14 mouse cellular contexts compared by ENCODE assay signal in the genomic region with DNA sequence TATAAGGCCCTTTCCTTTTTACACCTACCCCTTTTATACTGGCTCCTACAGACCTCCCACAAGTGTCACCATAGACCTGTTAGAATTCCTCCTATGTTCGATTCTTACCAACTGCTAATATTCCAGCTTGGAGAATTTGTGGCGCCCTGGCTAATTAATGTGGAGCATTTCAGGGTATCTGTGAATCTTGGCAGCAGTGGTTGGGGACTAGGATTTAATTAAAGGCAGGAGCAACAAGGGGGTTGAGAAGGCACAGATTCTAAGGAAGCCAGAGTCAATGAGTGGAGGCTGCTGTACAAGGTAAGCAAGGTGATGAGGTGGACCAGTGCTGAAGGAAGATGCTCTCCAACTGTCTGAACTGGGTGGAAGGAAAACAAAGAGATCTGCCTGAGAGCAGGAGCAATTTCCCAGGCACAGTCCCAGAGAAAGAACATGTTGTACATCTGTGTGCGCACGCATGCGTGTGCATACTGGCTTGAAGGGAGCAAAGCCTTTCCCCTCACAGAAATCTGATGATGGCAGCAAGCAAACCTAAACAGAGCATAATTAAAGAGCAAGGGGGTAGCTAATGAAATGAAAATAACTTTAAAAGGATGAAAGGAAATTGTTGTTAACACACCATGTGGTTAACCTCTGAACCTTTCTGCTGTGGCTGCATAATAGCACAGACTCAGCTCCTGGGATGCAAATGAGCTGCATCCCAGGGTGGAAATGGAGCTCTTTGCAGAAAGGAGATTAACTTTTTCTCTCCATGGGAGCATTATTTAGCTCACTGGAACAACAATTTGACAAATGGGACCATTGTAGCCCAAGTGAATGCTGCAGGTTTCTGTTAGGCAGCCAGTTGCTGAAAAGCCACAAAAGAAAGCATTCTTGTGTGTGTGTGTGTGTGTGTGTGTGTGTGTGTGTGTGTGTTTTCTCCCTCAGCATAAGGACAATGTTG.
DNase-seq lines count a peak whose midpoint lies in the region; ATAC-seq and TF ChIP-seq lines count a peak whose summit lies in the region.
"Had no signal": no experiment of that assay in that cellular context is flagged by ENCODE, and none has a peak within 500 bp of the region (broad histone marks: within the 10 kb centered on the region; RNA-seq: fewer than 3 reads in every experiment).

No protein-coding gene starts in this region.

- no peak overlapping the region for H3K27ac ChIP-seq in kidney, embryonic 15.5 days
- 0 out of 2 replicates have a peak overlapping the region, but pooled peaks have one; percentile 8 for H3K27ac ChIP-seq in forebrain, embryonic 10.5 days
- H3K27ac ChIP-seq in hindbrain, postnatal 0 days: no peak overlapping the region
- no peak overlapping the region for H3K27ac ChIP-seq in neural tube, embryonic 12.5 days
- no peak overlapping the region for H3K27ac ChIP-seq in left cerebral cortex, adult 2 months
- H3K27ac ChIP-seq: embryonic facial prominence, embryonic 15.5 days; heart, adult 2 months; stomach, postnatal 0 days had no signal

- no peaks in the 10 kb centered on the region for H3K9me3 ChIP-seq in kidney, embryonic 15.5 days (replicated peaks)
- no peaks in the 10 kb centered on the region for H3K9me3 ChIP-seq in forebrain, embryonic 10.5 days
- no peaks in the 10 kb centered on the region for H3K9me3 ChIP-seq in hindbrain, postnatal 0 days (ENCODE audit: low read length)
- no peaks in the 10 kb centered on the region for H3K9me3 ChIP-seq in neural tube, embryonic 12.5 days
- H3K9me3 ChIP-seq: embryonic facial prominence, embryonic 15.5 days had no signal

- no peak for TF ChIP-seq CTCF in hindbrain, postnatal 0 days (IDR thresholded peaks at IDR 0.05; ENCODE audit: low read depth)
- no peak for TF ChIP-seq CTCF in left cerebral cortex, adult 2 months (IDR thresholded peaks at IDR 0.05)

- no peaks in the 10 kb centered on the region for H3K36me3 ChIP-seq in kidney, embryonic 15.5 days
- H3K36me3 ChIP-seq in forebrain, embryonic 10.5 days (replicated peaks): no peaks in the 10 kb centered on the region
- no peaks in the 10 kb centered on the region for H3K36me3 ChIP-seq in hindbrain, postnatal 0 days (ENCODE audit: insufficient read depth, low read length)
- no peaks in the 10 kb centered on the region for H3K36me3 ChIP-seq in neural tube, embryonic 12.5 days
- H3K36me3 ChIP-seq: embryonic facial prominence, embryonic 15.5 days had no signal

- H3K4me2 ChIP-seq in kidney, embryonic 15.5 days: no peak overlapping the region
- H3K4me2 ChIP-seq in hindbrain, postnatal 0 days (ENCODE audit: low read depth, low read length): no peak overlapping the region
- H3K4me2 ChIP-seq in neural tube, embryonic 12.5 days (replicated peaks): 0 out of 2 replicates have a peak overlapping the region, but pooled peaks have one; percentile 1
- H3K4me2 ChIP-seq: embryonic facial prominence, embryonic 15.5 days; liver, embryonic 11.5 days had no signal

- no peak overlapping the region for H3K9ac ChIP-seq in kidney, embryonic 15.5 days
- no peak overlapping the region for H3K9ac ChIP-seq in hindbrain, postnatal 0 days (replicated peaks; ENCODE audit: low read length)
- H3K9ac ChIP-seq in neural tube, embryonic 12.5 days: no peak overlapping the region
- H3K9ac ChIP-seq: embryonic facial prominence, embryonic 15.5 days had no signal

- H3K4me1 ChIP-seq in kidney, embryonic 15.5 days: no peaks in the 10 kb centered on the region
- peaks cover 22% of the 10 kb centered on the region for H3K4me1 ChIP-seq in forebrain, embryonic 10.5 days
- peaks cover 7% of the 10 kb centered on the region; the same call in 1 of the 2 replicates for H3K4me1 ChIP-seq in hindbrain, postnatal 0 days (ENCODE audit: insufficient read depth, low read length)
- peaks cover 10% of the 10 kb centered on the region for H3K4me1 ChIP-seq in neural tube, embryonic 12.5 days

- H3K27me3 ChIP-seq in kidney, embryonic 15.5 days: no peaks in the 10 kb centered on the region
- peaks cover 94% of the 10 kb centered on the region for H3K27me3 ChIP-seq in forebrain, embryonic 10.5 days (ENCODE audit: poor library complexity, severe bottlenecking)
- H3K27me3 ChIP-seq in hindbrain, postnatal 0 days (ENCODE audit: insufficient read depth, low read length): no peaks in the 10 kb centered on the region; the same call in 1 of the 2 replicates
- no peaks in the 10 kb centered on the region; the same call in 1 of the 2 replicates for H3K27me3 ChIP-seq in neural tube, embryonic 12.5 days (replicated peaks)
- H3K27me3 ChIP-seq: embryonic facial prominence, embryonic 15.5 days had no signal

- H3K4me3 ChIP-seq in kidney, embryonic 15.5 days (replicated peaks): no peak overlapping the region
- no peak overlapping the region for H3K4me3 ChIP-seq in forebrain, embryonic 10.5 days
- no peak overlapping the region for H3K4me3 ChIP-seq in hindbrain, postnatal 0 days (ENCODE audit: low read length)
- H3K4me3 ChIP-seq in neural tube, embryonic 12.5 days: no peak overlapping the region
- H3K4me3 ChIP-seq in left cerebral cortex, adult 2 months: no peak overlapping the region
- H3K4me3 ChIP-seq: embryonic facial prominence, embryonic 15.5 days; heart, adult 2 months had no signal

- ATAC-seq in kidney, embryonic 15.5 days (replicated peaks; ENCODE audit: low FRiP score): peak; percentile 79
- peak; percentile 78 for ATAC-seq in hindbrain, postnatal 0 days
- ATAC-seq in neural tube, embryonic 12.5 days (ENCODE audit: low FRiP score, low read depth): peak; percentile 89
- ATAC-seq in megakaryocyte progenitor cell, adult 5-6 weeks (replicated peaks; ENCODE audit: poor library complexity): no peak

- DNase-seq in kidney, adult 9 months: no peak
- peak; percentile 73 for DNase-seq in forebrain, embryonic 10.5 days (ENCODE audit: extremely low spot score, low spot score)
- DNase-seq in hindbrain, postnatal 0 days (ENCODE audit: low spot score): peak; percentile 49
- no peak for DNase-seq in layer of hippocampus, postnatal 36 days
- no peak for DNase-seq in left cerebral cortex, adult 2 months (ENCODE audit: extremely low spot score in 1 of 2, low spot score in 2 of 2)
- DNase-seq: B cell, adult 2 months; heart, adult 2 months; kidney, adult 8-10 months had no signal

- intact Hi-C loops in left cerebral cortex, adult 2 months (cut with DNase I): no loop called here

- 59% methylated on average over 5 of the region's 5 CpGs for WGBS in kidney, embryonic 15.5 days
- 13% methylated on average over 5 of the region's 5 CpGs for WGBS in forebrain, embryonic 10.5 days
- 27% methylated on average over 5 of the region's 5 CpGs for WGBS in hindbrain, postnatal 0 days
- WGBS in neural tube, embryonic 12.5 days: 30% methylated on average over 5 of the region's 5 CpGs

Comparison
In these comparisons a context has a peak if more than half of its experiments do, and no peak if none do; other contexts are left out.
1. DNase-seq: peak in forebrain, embryonic 10.5 days (single experiment) and hindbrain, postnatal 0 days (single experiment); none in kidney, adult 9 months (single experiment), layer of hippocampus, postnatal 36 days (0 of 2) and left cerebral cortex, adult 2 months (0 of 2).